Mouse (Mus musculus): ENCODE results near the gene Rims3.

The Rims3 gene

GRCm38 (mm10) chr4:120854588-120855319 lies at the start of gene Rims3:
Gene Rims3, plus strand, starts transcription at chr4:120854816.
- in situ Hi-C loops (cut with MboI; ENCODE audit: unreplicated experiment in 2 of 2) = no loop called here

GRCm38 (mm10) chr4:120805816-120806215 lies 48.8 kb upstream of the Rims3 start:
- in situ Hi-C loops (cut with MboI; ENCODE audit: unreplicated experiment in 2 of 2) = no loop called here

- in situ Hi-C loops (cut with MboI; ENCODE audit: unreplicated experiment in 2 of 2) = no loop called here
Measured at GRCm38 (mm10) chr4:120813762-120814161, 40.9 kb upstream of the Rims3 start.

- in situ Hi-C loops (cut with MboI; ENCODE audit: unreplicated experiment in 2 of 2) = no loop called here
Measured at GRCm38 (mm10) chr4:120814171-120814570, 40.4 kb upstream of the Rims3 start.

- in situ Hi-C loops (cut with MboI; ENCODE audit: unreplicated experiment in 2 of 2) = no loop called here
Measured at GRCm38 (mm10) chr4:120815163-120815562, 39.5 kb upstream of the Rims3 start.

- in situ Hi-C loops (cut with MboI; ENCODE audit: unreplicated experiment in 2 of 2) = no loop called here
Measured at GRCm38 (mm10) chr4:120815622-120816334, 38.8 kb upstream of the Rims3 start.

GRCm38 (mm10) chr4:120817002-120817774 lies 37.4 kb upstream of the Rims3 start:
- in situ Hi-C loops (cut with MboI; ENCODE audit: unreplicated experiment in 2 of 2) = no loop called here

- in situ Hi-C loops (cut with MboI; ENCODE audit: unreplicated experiment in 2 of 2) = no loop called here
Measured at GRCm38 (mm10) chr4:120817951-120818350, 36.7 kb upstream of the Rims3 start.

GRCm38 (mm10) chr4:120819296-120819695 lies 35.3 kb upstream of the Rims3 start:
- in situ Hi-C loops (cut with MboI; ENCODE audit: unreplicated experiment in 2 of 2) = no loop called here

- in situ Hi-C loops (cut with MboI; ENCODE audit: unreplicated experiment in 2 of 2) = no loop called here
Measured at GRCm38 (mm10) chr4:120819871-120820270, 34.7 kb upstream of the Rims3 start.

- in situ Hi-C loops (cut with MboI; ENCODE audit: unreplicated experiment in 2 of 2) = no loop called here
Measured at GRCm38 (mm10) chr4:120822191-120822911, 32.3 kb upstream of the Rims3 start.

- in situ Hi-C loops (cut with MboI; ENCODE audit: unreplicated experiment in 2 of 2) = no loop called here
Measured at GRCm38 (mm10) chr4:120825100-120825553, 29.5 kb upstream of the Rims3 start.

- in situ Hi-C loops (cut with MboI; ENCODE audit: unreplicated experiment in 2 of 2) = no loop called here
Measured at GRCm38 (mm10) chr4:120825577-120826326, 28.9 kb upstream of the Rims3 start.

GRCm38 (mm10) chr4:120826418-120826817 lies 28.2 kb upstream of the Rims3 start:
- in situ Hi-C loops (cut with MboI; ENCODE audit: unreplicated experiment in 2 of 2) = no loop called here

- in situ Hi-C loops (cut with MboI; ENCODE audit: unreplicated experiment in 2 of 2) = no loop called here
Measured at GRCm38 (mm10) chr4:120830767-120831166, 23.8 kb upstream of the Rims3 start.

GRCm38 (mm10) chr4:120831472-120831871 lies 23.1 kb upstream of the Rims3 start, which contains the start of gene Nfyc:
Gene Nfyc, minus strand, starts transcription at chr4:120831572.
- in situ Hi-C loops (cut with MboI; ENCODE audit: unreplicated experiment in 2 of 2) = no loop called here

- in situ Hi-C loops (cut with MboI; ENCODE audit: unreplicated experiment in 2 of 2) = loop anchor here in 1 of 2 experiments (10.0 kb wide), 2 partner anchors 193 to 383 kb away; partner anchors contain the start of gene Col9a2
Measured at GRCm38 (mm10) chr4:120841342-120841741, 13.3 kb upstream of the Rims3 start.

- in situ Hi-C loops (cut with MboI; ENCODE audit: unreplicated experiment in 2 of 2) = loop anchor here (5.0 to 10.0 kb wide), 3 partner anchors 68 to 380 kb away; partner anchors contain the start of gene Col9a2 (in 1 of the 2)
Measured at GRCm38 (mm10) chr4:120844423-120845082, 10.1 kb upstream of the Rims3 start.

- in situ Hi-C loops (cut with MboI; ENCODE audit: unreplicated experiment in 2 of 2) = loop anchor here (5.0 to 10.0 kb wide), 3 partner anchors 67 to 380 kb away; partner anchors contain the start of gene Col9a2 (in 1 of the 2)
Measured at GRCm38 (mm10) chr4:120845098-120845497, 9.5 kb upstream of the Rims3 start.
